Mouse (Mus musculus): Measurements from ENCODE around the gene Clcn1.

Gene Clcn1

DNA sequence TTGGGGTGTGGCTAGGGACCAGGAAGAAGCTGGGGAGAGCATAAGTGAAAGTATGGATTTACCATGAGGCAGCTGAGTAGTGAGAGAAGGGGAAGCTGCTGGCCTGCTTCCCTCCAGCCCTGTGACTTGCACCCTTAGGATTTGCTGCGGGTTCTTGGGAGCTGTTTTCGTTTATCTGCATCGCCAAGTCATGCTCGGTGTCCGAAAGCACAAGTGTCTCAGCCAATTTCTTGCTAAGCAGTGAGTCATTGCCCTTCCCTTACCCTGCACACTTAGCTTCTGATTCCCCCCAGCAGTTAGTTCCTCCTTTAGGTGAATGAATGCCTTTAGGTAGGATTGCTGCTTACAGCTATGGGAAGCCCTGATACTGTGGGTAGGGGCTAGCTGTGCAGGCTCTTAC is 12.9 kb downstream of the Clcn1 start:
- in situ Hi-C loops (cut with MboI, MseI): no loop called here

DNA sequence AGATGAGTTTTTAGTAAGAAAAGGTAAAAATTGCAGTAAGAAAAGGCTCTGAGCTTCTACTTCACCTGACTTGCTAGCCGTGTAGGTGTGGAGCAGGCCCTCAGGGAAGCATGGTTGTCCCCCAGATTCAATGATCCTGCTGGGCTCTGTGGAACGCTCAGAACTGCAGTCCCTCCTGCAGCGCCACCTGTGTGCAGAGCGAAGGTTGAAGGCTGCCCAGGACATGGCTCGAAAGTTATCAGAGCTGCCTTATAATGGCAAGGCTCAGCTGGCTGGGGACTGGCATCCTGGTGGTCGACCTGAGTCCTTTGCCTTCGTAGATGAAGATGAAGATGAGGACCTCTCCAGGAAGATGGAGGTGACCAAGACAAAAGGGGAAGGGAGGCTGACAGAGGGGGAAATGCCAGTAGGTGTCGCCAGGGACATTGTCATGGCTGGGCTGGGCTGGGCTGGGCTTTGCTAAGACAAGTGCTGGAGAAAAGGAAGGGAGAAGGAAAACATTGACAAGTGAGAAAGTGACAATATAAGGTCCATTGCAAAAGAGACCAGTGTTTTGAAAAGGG is 23.4 kb downstream of the Clcn1 start:
- in situ Hi-C loops (cut with MboI, MseI): loop anchor here (25.0 kb wide), 1 partner anchor 277 kb away; the partner anchor contains the start of gene Tcaf3

- in situ Hi-C loops (cut with MboI, MseI): loop anchor here (25.0 kb wide), 1 partner anchor 277 kb away; the partner anchor contains the start of gene Tcaf3
Measured at GRCm38 (mm10) chr6:42310427-42311053, 24.1 kb downstream of the Clcn1 start.

DNA sequence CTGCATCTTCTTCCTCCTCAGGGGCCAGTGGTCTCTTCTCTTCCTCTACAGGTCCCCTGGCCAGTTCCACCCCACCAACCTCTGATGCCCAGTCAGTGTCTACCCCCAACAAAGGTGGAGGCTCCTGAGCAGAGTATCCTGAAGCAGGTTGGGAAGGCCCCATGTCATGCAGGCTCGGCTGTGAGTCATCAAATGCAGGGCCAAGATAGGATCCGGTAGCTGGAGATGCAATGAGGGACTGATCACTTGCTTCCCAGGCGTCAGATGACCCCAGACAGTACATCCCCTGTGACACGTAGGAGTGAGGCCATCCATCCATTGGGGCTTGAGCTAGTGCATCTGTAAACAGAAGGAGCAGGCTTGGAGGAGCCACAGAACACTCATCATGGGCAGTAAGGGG is 31.8 kb downstream of the Clcn1 start:
- in situ Hi-C loops (cut with MboI, MseI): loop anchor here (25.0 kb wide), 1 partner anchor 269 kb away; the partner anchor contains the start of gene Tcaf3

GRCm38 (mm10) chr6:42323371-42324066 is 37.0 kb downstream of the Clcn1 start:
- in situ Hi-C loops (cut with MboI, MseI): loop anchor here (25.0 kb wide), 1 partner anchor 264 kb away; the partner anchor contains the start of gene Tcaf3

- in situ Hi-C loops (cut with MboI, MseI): loop anchor here (25.0 kb wide), 1 partner anchor 263 kb away; the partner anchor contains the start of gene Tcaf3
Measured at GRCm38 (mm10) chr6:42324067-42324481, 37.6 kb downstream of the Clcn1 start.

DNA sequence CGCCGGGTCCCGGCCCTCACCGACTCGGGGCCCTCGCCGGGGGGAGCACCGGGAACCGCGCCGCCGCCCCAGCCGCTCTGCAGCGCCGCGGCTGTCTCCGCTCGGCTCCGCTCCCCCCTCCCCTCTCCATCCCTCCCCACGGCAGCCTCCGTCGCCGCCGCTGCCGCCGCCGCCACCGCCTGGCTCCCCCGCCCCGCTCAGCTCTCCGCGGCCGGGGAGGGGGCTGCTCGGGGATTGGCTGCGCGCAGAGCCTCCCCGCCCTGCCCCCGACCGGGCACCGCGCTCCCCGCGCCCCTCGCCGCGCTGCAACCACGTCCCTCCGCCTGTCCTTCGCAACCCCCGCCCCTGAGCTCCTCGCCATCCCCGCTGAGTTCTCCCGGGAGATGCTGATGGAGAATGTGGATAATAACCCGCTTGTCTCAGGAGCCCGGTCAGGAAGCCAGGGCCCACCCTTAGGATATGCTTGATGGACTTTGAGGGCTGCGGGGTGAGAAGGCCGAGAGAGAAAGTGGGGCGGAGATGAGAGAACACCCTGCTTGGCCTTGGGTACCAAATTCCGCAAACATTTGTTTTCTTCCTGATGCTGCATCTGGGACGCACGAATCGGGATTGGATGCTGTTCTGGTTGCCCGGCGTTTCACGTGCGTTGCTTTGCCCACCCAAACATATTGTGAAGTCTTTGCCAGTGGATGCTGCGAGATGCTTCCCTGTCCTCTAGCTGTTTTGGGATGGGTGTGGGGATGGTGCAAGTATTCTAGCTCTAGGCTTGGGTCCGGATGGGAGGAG is 38.2 kb downstream of the Clcn1 start, which contains the start of gene Fam131b:
Gene Fam131b, minus strand, starts transcription at position 162 of the 786 bp plus-strand sequence.
- in situ Hi-C loops (cut with MboI, MseI): loop anchor here (25.0 kb wide), 1 partner anchor 263 kb away; the partner anchor contains the start of gene Tcaf3

GRCm38 (mm10) chr6:42325268-42325609 is 38.8 kb downstream of the Clcn1 start:
- in situ Hi-C loops (cut with MboI, MseI): no loop called here

DNA sequence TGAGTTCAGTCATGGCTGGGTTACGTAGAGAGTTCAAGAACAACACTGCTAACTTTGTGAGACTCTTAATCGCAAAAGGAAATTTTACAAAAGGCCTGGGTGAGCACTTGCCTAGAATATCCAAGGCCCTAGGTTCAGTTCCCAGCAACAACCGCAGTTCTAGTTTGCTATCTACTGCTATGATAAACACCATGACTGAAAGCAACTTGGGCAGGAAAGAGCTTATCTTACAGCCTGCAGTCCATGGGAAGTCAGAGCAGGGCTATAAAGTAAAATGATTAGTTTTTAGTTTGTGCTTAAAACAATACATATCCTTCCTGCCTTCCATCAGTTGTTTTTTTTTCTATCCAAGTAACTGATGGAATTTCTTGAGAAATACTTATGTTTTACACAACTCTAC is 40.0 kb downstream of the Clcn1 start:
- in situ Hi-C loops (cut with MboI, MseI): no loop called here

- in situ Hi-C loops (cut with MboI, MseI): no loop called here
Measured at GRCm38 (mm10) chr6:42328757-42329156, 42.3 kb downstream of the Clcn1 start.

DNA sequence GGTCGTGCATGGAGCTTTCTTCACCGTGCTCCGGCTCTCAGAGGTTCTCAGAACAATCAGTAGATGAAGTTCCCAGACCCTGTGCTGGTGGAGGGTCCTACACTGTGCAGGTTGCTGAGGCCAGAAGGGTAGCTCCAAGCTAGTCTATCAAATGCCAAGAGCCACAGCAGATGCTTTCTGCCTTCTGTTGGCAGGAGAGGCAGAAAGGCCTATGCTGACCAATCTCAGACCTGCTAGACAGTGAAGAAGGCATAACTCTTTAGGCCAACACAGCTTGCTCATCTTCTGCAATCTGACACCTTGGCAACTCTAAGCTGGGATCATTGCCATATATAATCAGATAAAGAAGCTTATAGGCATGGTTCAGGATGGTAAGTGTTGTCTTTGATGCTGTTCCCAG is 43.7 kb downstream of the Clcn1 start:
- in situ Hi-C loops (cut with MboI, MseI): loop anchor here (5.0 kb wide), 1 partner anchor 98 kb away; no protein-coding TSS in a partner anchor

- in situ Hi-C loops (cut with MboI, MseI): loop anchor here (5.0 kb wide), 1 partner anchor 99 kb away; no protein-coding TSS in a partner anchor
Measured at GRCm38 (mm10) chr6:42330946-42331345, 44.5 kb downstream of the Clcn1 start.

- in situ Hi-C loops (cut with MboI, MseI): no loop called here
Measured at GRCm38 (mm10) chr6:42339189-42339588, 52.7 kb downstream of the Clcn1 start.

- in situ Hi-C loops (cut with MboI, MseI): no loop called here
Measured at GRCm38 (mm10) chr6:42339981-42340380, 53.5 kb downstream of the Clcn1 start.

GRCm38 (mm10) chr6:42342171-42342570 is 55.7 kb downstream of the Clcn1 start:
- in situ Hi-C loops (cut with MboI, MseI): no loop called here

DNA sequence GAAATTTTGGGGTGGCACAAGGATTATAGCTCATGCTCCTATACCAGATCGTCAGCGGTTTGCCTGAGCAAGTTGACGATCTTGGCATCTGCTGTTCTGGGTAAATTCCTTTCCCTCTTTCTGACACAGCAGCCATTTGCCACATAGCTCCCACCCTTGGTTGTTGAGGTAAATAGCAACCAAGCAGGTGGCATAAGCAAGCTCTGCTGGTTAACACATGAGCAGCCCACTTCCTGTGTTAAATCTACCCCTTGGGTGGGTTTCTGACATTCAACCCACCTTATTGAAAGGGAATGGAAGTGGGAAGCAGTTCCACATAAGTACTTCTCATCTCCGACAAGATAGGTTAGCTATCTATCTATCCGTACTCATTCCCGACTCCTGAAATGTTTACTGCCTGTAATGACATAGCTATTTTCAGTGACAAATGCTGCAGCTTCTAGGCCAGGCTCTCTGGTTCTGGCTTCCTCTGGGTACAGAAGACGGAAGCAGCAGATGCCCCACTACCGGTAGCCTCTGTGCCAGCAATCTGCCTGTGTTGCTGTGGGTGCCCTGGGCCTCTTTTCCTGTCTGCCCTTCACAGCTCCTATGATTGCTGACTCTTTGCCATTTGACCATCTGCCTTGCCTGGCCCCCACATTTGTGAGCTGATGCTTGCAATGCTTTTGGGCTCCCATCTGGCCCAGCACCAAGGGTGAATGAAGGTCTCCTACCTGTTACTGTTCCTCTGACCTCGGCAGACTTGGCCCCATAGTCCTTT is 57.1 kb downstream of the Clcn1 start:
- in situ Hi-C loops (cut with MboI, MseI): no loop called here

- in situ Hi-C loops (cut with MboI, MseI): no loop called here
Measured at GRCm38 (mm10) chr6:42344255-42344654, 57.8 kb downstream of the Clcn1 start.

GRCm38 (mm10) chr6:42348281-42349005 is 62.0 kb downstream of the Clcn1 start:
- in situ Hi-C loops (cut with MboI, MseI): no loop called here

- in situ Hi-C loops (cut with MboI, MseI): no loop called here
Measured at GRCm38 (mm10) chr6:42349006-42349425, 62.5 kb downstream of the Clcn1 start.

DNA sequence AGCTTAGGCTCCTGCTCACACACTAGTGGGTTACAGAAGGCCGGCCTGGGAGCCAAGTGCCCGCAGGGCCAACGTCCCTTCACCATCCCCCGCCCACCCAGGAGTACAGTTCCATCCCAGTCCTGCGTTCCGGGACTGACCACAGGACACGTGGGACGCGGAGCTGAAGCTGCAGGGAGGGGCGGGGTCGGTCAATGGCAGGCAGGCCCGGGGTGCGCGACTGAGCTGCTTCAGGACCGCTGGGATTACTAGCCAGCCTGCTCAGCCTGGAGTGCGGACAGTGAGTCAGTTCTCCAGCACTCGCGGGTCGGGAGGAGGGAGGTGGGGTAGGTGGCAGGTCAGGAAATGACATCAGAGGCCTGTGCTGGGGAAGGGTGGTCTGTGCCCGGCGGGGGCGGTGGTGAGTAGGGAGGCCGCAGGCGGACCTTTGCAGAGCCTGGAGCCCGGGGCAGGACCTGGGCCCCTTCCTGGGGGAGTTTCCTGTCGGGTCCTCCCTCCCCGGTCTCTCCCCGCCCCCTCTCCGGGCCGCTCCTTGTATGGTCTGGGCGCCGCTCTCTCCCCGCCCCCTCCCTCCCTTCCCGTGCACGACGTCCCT is 63.0 kb downstream of the Clcn1 start, which contains the start of gene Zyx:
Gene Zyx, plus strand, starts transcription at position 205 of the 595 bp plus-strand sequence.
- in situ Hi-C loops (cut with MboI, MseI): no loop called here
